Mouse (Mus musculus) gonadal fat pad, adult 2 months (tissue): ENCODE measurements around the gene Rccd1. TPM values are rescaled to one million over a fixed set of nuclear protein-coding genes. Genes with fewer than 3 reads are reported as not detected.

Source experiments
- DNase-seq: peaks from one replicate; pipeline ENCODE4 v3.0.0-alpha.2; 2012; ENCODE audit warnings: low read depth
- polyA plus RNA-seq: library from polyadenylated mRNA; depleted of rRNA; stranded (reverse); fragments of >200 nt; gene quantifications from 2 replicates; pipeline ENCODE4 v1.2.3, GENCODE M21; 2012; rRNA removed

The Rccd1 gene
- polyA plus RNA-seq, 1 experiment = 18.0 TPM

- DNase-seq = no peak
These were observed 63.5 kb downstream of the Rccd1 start, which contains the start of gene Ngrn for GRCm38 (mm10) chr7:80260625-80261371. Gene Ngrn (plus strand): TSS chr7:80261215.

GRCm38 (mm10) chr7:80257706-80258105 lies 66.5 kb downstream of the Rccd1 start:
- DNase-seq = no peak

GRCm38 (mm10) chr7:80255981-80256380 lies 68.3 kb downstream of the Rccd1 start:
- DNase-seq = no peak

- DNase-seq = no peak
These were observed 71.4 kb downstream of the Rccd1 start for GRCm38 (mm10) chr7:80252886-80253285.

- no peak for DNase-seq
These were observed 71.8 kb downstream of the Rccd1 start for GRCm38 (mm10) chr7:80252437-80252836.

GRCm38 (mm10) chr7:80246859-80247258 lies 77.4 kb downstream of the Rccd1 start:
- DNase-seq = no peak

GRCm38 (mm10) chr7:80246148-80246721 lies 78.0 kb downstream of the Rccd1 start, which contains the start of gene Ttll13:
Gene Ttll13 (plus strand): TSS chr7:80246376.
- no peak for DNase-seq

GRCm38 (mm10) chr7:80244851-80245250 lies 79.4 kb downstream of the Rccd1 start:
- no peak for DNase-seq

Other genes starting within 250 kb of the Rccd1 start
- 200 and 210 TPM in 2 replicates for gene Idh2, start 209.1 kb downstream of the Rccd1 start, polyA plus RNA-seq
- 19.2 and 26.8 TPM in 2 replicates for gene Sema4b, start 137.6 kb downstream of the Rccd1 start, polyA plus RNA-seq
- 156 and 223 TPM in 2 replicates for gene Cib1, start 91.6 kb downstream of the Rccd1 start, polyA plus RNA-seq
- gene Gdpgp1, start 91.6 kb downstream of the Rccd1 start, polyA plus RNA-seq = 2.3 and 2.4 TPM in 2 replicates
- gene Ttll13, start 78.1 kb downstream of the Rccd1 start, polyA plus RNA-seq = 3.3 and 4.2 TPM in 2 replicates
- 23.5 and 24.4 TPM in 2 replicates for gene Ngrn, start 63.2 kb downstream of the Rccd1 start, polyA plus RNA-seq
- gene Vps33b, start 54.8 kb downstream of the Rccd1 start, polyA plus RNA-seq = 11.5 and 14.2 TPM in 2 replicates
- gene Prc1, start 30.0 kb downstream of the Rccd1 start, polyA plus RNA-seq = 4.6 and 5.2 TPM in 2 replicates
- gene Unc45a, start 16.6 kb upstream of the Rccd1 start, polyA plus RNA-seq = 51.7 and 62.1 TPM in 2 replicates
- 40.5 and 41.8 TPM in 2 replicates for gene Hddc3, start 18.6 kb upstream of the Rccd1 start, polyA plus RNA-seq
- gene Man2a2, start 46.9 kb upstream of the Rccd1 start, polyA plus RNA-seq = 77.8 and 113 TPM in 2 replicates
- 20.1 and 23.9 TPM in 2 replicates for gene Fes, start 63.5 kb upstream of the Rccd1 start, polyA plus RNA-seq
- gene Furin, start 81.0 kb upstream of the Rccd1 start, polyA plus RNA-seq = 70.2 and 85.9 TPM in 2 replicates
- gene Blm, start 210.7 kb upstream of the Rccd1 start, polyA plus RNA-seq = 1.7 and 2.1 TPM in 2 replicates